Mouse (Mus musculus): Measurements from ENCODE around the gene Msx2.

Msx2 gene

GRCm38 (mm10) chr13:53465191-53465820, 7.6 kb downstream of the Msx2 start:
- in situ Hi-C loops (cut with MboI, MseI): no loop called here

DNA sequence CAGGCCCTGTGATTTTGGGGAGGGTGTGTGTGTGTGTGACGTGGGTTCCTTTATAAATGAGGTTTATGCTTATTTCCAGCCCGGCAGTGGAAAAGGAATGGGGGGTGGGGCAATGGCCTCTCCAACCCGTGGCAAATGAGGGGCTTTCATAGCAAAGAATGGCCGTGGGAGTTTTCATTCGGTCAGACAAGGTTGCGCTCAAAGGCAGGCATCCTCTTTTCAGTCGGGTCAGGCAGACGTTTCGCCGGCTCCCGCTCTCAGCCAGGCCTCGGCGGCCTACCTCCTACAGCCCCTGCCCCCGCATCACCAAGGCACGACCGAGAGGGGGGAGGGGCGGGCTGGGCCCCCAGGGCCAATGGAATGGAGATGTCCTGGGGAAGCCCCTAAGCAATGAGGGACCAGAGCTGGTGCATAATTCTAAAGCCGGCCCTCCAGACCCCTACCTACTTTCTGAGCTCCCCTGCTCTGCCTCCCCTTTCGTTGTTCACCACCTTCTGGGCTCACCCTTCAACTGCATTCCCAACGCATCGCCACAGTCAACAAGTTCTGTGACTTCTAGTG, 8.4 kb downstream of the Msx2 start:
- in situ Hi-C loops (cut with MboI, MseI): no loop called here

- in situ Hi-C loops (cut with MboI, MseI): no loop called here
Observed at GRCm38 (mm10) chr13:53463946-53464345, 8.9 kb downstream of the Msx2 start.

GRCm38 (mm10) chr13:53463037-53463436, 9.8 kb downstream of the Msx2 start:
- in situ Hi-C loops (cut with MboI, MseI): no loop called here

DNA sequence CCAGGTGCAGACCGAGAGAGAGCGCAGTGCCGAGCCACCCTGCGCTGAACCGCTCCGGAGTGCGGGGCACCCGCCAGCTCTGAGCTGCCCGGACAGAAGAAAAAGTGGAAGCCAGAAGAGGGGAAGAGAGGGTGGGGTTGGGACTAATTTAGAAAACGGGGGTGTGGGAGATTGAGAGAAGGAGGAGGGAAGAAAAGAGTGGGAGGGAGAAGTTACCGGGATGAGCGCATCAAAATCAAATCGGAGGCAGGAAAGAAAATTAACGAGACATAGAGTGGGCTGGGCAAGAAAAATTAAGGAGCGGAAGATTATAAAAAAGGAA, 10.3 kb downstream of the Msx2 start:
- in situ Hi-C loops (cut with MboI, MseI): no loop called here

DNA sequence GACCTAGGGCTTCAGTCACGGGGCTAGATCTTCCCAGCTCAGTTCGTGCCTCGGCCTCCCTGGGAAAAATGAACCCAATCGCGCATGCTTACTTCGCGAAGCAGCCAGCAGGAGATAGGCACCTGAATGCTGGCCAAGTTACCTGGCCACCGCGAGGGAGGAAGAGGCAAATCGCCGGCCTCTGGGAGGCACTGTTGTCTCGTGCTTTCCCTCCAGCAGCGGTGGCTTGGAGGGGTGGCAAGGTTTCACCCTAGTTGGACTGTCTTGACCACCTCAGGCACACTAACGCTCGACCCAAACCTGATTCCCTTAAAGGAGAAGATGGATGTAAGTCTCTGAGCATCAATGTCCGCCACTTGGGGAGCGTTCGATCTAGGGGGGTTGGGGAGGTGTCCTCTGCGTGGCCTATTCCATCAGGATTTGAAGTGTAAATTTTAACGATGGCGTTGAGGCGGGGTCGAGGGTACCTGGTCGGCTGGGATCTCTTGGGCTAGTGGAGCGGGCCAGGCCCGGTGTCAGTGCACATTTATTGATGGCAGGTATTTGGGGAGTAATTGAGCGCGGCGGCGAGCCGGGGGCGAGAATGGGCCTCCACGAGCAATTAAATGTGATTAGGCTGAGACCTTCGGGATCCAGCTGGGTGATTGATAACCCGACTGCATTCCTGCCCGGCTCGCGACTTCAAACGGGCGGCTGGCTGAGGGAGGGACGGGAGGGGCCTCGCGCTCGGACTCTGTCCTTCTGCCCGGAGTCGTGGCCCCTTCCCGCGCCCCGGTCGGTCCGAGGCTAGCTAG, 10.8 kb downstream of the Msx2 start:
- in situ Hi-C loops (cut with MboI, MseI): no loop called here

DNA sequence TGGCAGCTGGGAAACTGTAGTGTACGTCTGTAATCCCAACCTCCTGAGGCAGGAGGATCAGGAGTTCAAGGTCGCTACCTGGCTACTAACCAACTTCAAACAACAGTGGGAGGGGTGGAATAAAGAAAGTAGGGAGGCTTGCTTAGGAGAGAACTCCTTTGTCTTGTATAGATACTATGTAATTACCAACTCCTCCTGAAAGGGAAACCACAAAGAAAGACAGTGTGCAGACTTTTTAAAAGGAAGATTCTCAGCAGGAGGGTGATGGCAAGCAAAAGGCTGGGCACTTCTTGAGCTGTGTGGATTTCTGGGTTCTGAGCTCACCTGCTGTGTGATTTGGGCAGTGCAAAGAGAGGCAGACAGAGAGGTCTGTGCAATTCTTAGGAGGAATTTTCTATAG, 11.5 kb downstream of the Msx2 start:
- in situ Hi-C loops (cut with MboI, MseI): no loop called here

GRCm38 (mm10) chr13:53458766-53459165, 14.1 kb downstream of the Msx2 start:
- in situ Hi-C loops (cut with MboI, MseI): no loop called here

- in situ Hi-C loops (cut with MboI, MseI): no loop called here
Observed at GRCm38 (mm10) chr13:53454794-53455672, 17.8 kb downstream of the Msx2 start.

DNA sequence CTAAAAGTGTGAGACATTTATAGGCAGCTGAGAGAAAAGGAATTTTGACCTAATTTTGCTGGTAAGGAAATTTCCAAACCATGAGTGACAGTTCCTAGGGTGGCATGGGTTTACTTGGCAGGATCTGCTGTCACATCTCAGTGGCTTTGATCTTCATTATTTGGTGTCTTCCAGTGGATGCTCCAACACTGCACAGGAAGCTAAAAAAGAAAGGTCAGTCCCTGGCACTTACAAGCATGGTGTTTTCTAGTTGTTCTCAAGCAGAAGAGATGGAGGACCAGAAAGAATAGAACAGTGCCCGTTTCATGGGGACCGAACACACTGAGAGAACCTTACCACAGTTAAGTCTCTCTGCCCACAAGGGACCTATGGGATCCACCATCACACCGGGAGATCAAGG, 18.9 kb downstream of the Msx2 start:
- in situ Hi-C loops (cut with MboI, MseI): no loop called here

DNA sequence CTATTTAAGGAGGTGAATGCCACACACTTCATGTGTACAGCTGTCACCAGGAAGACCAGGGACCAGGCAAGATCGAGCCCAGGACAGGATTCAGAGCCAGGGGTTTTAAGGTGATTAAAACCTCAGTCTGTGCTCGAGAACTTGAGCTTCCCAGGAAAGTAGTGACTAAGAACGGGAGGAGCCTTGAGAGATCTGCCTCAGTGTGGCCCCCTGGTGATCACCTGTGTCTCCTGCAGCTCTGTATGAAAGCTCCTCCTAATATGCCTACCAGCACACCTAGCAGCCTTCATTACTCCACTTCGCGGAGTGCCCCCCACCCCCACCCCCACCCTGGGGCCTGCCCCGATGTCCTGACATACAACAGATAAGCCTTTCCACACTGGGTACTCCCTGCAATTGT, 25.3 kb downstream of the Msx2 start:
- in situ Hi-C loops (cut with MboI, MseI): no loop called here

- in situ Hi-C loops (cut with MboI, MseI): no loop called here
Observed at GRCm38 (mm10) chr13:53443602-53444001, 29.3 kb downstream of the Msx2 start.

- in situ Hi-C loops (cut with MboI, MseI): no loop called here
Observed at GRCm38 (mm10) chr13:53442168-53442980, 30.5 kb downstream of the Msx2 start.

DNA sequence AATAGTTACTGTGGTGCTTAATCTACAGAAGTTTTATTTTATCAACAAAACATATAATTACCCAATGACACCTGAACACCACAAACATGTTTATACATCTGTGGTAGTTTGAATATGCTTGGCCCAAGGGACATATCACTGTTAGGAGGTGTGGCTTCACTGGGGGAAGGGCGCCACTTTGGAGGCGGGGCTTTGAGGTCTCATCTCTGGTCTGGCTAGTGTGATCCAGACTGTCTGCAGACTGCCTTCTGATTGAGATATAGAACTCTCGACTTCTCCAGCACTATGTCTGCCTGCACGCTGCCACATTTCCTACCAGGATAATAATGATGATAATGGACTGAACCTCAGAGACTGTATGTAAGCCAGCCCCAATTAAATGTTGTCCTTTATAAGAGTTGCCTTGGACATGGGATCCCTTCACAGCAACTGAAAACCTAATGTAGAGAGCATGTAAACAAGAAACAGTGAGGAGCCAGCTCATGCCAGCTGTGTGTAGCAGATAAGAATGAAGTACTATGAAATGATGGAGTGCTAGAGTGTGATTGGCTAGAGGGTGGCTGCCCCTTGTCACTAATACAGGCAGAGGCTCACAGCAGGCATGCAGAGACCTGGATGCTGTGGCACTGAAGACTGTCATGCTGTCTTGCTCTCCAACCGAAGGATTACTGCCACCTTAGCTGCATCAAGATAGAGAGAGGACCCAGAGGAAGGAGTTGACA, 31.4 kb downstream of the Msx2 start:
- in situ Hi-C loops (cut with MboI, MseI): no loop called here

DNA sequence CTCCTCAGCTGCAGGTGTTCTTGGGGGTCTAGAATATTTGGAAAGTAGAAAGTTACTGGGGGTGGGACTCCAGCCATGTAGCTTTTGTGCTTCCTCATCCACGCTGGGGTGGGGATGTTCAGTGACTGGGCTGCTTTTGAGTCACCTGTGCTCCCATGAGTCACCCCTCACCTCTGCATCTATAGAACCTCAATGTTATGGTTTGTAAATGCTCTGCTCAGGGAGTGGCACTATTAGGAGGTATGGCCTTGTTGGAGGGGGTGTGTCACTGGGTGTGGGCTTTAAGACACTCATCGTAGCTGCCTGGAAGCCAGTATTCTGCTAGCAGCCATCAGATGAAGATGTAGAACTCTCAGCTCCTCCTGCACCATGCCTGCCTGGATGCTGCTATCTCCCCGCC, 32.9 kb downstream of the Msx2 start:
- in situ Hi-C loops (cut with MboI, MseI): no loop called here

DNA sequence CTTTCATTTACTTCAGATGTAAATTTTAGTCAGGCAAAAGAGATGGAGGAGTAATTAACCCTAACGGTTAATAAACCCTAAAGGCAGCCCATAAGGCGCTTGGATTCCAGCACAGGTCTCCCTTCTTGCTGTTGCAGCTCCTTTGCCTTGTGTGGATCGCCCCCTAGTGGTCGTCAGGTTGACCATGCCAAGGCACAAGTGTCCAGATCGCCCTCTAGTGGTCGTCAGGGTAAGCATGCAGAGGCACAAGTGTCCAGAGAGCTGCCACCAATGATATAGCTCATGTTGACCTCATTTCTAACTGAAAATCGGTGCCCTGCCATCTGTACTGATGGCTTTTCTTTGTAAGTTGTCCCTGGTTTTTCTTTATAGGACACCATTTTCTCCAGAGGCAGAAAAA, 46.4 kb downstream of the Msx2 start:
- in situ Hi-C loops (cut with MboI, MseI): no loop called here

GRCm38 (mm10) chr13:53421189-53421588, 51.7 kb downstream of the Msx2 start:
- in situ Hi-C loops (cut with MboI, MseI): no loop called here

- in situ Hi-C loops (cut with MboI, MseI): no loop called here
Observed at GRCm38 (mm10) chr13:53420741-53421140, 52.1 kb downstream of the Msx2 start.

- in situ Hi-C loops (cut with MboI, MseI): loop anchor here (5.0 kb wide), 1 partner anchor 297 kb away; no protein-coding TSS in a partner anchor
Observed at GRCm38 (mm10) chr13:53419681-53420080, 53.2 kb downstream of the Msx2 start.

DNA sequence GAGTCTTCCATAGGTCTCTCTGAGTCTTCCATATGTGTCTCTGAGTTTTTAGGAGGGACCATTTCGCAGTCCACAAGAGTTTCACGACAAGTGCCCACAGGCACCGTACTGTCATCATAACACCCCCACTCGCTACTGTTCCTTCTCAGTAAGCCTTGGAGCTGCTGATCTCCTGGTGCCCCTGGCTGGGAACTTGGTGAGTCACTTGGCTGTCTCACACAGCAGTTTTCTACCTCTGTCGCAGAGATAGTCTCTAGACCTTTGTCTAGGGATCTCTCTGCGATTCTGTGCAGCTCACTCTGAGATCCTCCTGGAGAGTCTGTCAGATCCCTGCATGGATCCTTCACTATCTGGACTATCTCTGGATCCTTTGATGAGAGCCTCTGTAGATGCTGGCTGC, 55.2 kb downstream of the Msx2 start:
- in situ Hi-C loops (cut with MboI, MseI): loop anchor here (5.0 kb wide), 1 partner anchor 295 kb away; no protein-coding TSS in a partner anchor
